7 mouse cellular contexts compared by ENCODE assay signal in the genomic region with DNA sequence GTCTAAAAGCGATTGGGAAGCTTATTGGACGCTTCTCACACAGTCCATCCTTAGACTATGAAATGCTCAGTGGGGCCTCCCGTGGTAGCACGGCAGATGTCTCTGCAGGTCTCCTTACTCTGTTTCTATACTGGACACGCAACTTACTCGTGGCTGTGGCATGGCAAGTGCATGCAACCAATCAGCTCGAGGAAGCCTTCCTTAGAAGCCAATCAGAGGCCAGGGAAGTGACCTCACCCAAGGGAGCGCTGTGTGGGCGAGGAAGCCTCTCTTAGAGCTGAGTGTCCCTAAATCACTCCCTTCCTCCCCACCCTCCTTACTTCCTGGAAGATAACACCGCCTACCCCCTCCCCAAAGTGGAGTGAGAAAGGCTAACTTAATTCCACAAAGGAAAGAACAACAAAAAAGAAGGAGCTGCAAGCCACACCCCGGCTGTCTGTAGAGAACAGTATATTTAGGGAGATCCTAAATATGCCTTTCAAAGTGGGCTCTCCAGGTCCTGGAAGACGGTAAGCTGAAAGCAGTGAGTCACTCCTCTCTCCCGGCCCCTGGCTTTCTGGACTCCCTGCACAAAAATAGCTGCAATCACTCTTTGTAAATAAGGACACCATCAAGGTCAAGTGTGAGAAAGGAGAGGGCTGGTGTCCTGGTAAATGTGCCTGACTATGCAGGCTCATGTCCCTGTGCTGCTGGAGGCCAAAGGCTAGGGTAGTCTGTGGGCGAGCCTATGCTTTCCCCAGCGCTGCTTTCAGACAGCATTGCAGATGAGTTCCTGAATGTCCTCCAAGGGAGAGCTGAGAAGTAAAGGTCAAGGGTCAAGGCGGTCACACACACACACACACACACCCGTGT. TPM values are rescaled to one million over a fixed set of nuclear protein-coding genes. Genes with fewer than 3 reads are reported as not detected.
DNase-seq lines count a peak whose midpoint lies in the region; ATAC-seq and TF ChIP-seq lines count a peak whose summit lies in the region.

A gene (plus strand): TSS at position 295 of the 852 bp plus-strand sequence.

- peak within 1 kb of the TSS; percentile 58 for H3K4me2 ChIP-seq in intestine, postnatal 0 days (replicated peaks; ENCODE audit: low read depth)
- peak within 1 kb of the TSS; percentile 40 for H3K4me2 ChIP-seq in midbrain, embryonic 12.5 days (replicated peaks)

- H3K4me1 ChIP-seq in intestine, postnatal 0 days (replicated peaks; ENCODE audit: control insufficient read depth, insufficient read depth, low read length) = peaks cover 18% of the 10 kb centered on the region
- peaks cover 52% of the 10 kb centered on the region for H3K4me1 ChIP-seq in limb, embryonic 10.5 days
- peaks cover 16% of the 10 kb centered on the region for H3K4me1 ChIP-seq in midbrain, embryonic 12.5 days

- 10% methylated on average over 17 of the region's 17 CpGs for WGBS in intestine, postnatal 0 days
- whole genome bisulfite sequencing in limb, embryonic 10.5 days = 38% methylated on average over 17 of the region's 17 CpGs
- 35% methylated on average over 17 of the region's 17 CpGs for WGBS in midbrain, embryonic 12.5 days

- peak within 1 kb of the TSS; percentile 50 for H3K9ac ChIP-seq in intestine, postnatal 0 days (ENCODE audit: low read depth, low read length)
- no peak within 1 kb of the TSS for H3K9ac ChIP-seq in midbrain, embryonic 12.5 days (replicated peaks)

- no peaks in the 10 kb centered on the region for H3K27me3 ChIP-seq in intestine, postnatal 0 days (replicated peaks; ENCODE audit: control insufficient read depth, insufficient read depth, low read length)
- H3K27me3 ChIP-seq in limb, embryonic 10.5 days (ENCODE audit: low read depth, poor library complexity, severe bottlenecking) = peaks cover 10% of the 10 kb centered on the region
- peaks cover 9% of the 10 kb centered on the region for H3K27me3 ChIP-seq in midbrain, embryonic 12.5 days

- ATAC-seq in intestine, postnatal 0 days = peak; percentile 86
- ATAC-seq in midbrain, embryonic 12.5 days (ENCODE audit: low FRiP score, low read depth) = peak; percentile 75

- H3K36me3 ChIP-seq in intestine, postnatal 0 days (ENCODE audit: control insufficient read depth, insufficient read depth) = 0 out of 2 replicates have a peak, but pooled peaks cover 3% of the 10 kb centered on the region
- no peaks in the 10 kb centered on the region for H3K36me3 ChIP-seq in limb, embryonic 10.5 days
- H3K36me3 ChIP-seq in midbrain, embryonic 12.5 days = no peaks in the 10 kb centered on the region

- peak; percentile 92 for DNase-seq in adrenal gland, postnatal 10 days
- peak; percentile 79 for DNase-seq in embryo, embryonic 9.5 days (ENCODE audit: extremely low spot score)
- peak; percentile 80 to 93 for DNase-seq in gastrocnemius, postnatal 4 days (ENCODE audit: low spot score in 2 of 2)
- peak; percentile 79 for DNase-seq in limb, embryonic 10.5 days (ENCODE audit: low spot score)
- peak; percentile 74 for DNase-seq in spleen, adult 12 weeks (ENCODE audit: low spot score)

- peak within 1 kb of the TSS; percentile 13; the same call in 1 of the 2 replicates for H3K4me3 ChIP-seq in intestine, postnatal 0 days (ENCODE audit: low read depth, low read length)
- peak within 1 kb of the TSS; percentile 38 for H3K4me3 ChIP-seq in limb, embryonic 10.5 days
- H3K4me3 ChIP-seq in midbrain, embryonic 12.5 days = no peak within 1 kb of the TSS

- no peaks in the 10 kb centered on the region for H3K9me3 ChIP-seq in intestine, postnatal 0 days (ENCODE audit: control insufficient read depth)
- no peaks in the 10 kb centered on the region for H3K9me3 ChIP-seq in limb, embryonic 10.5 days (replicated peaks)
- no peaks in the 10 kb centered on the region for H3K9me3 ChIP-seq in midbrain, embryonic 12.5 days

- H3K27ac ChIP-seq in intestine, postnatal 0 days (ENCODE audit: low read depth, low read length) = peak within 1 kb of the TSS; percentile 98
- peak within 1 kb of the TSS; percentile 79 for H3K27ac ChIP-seq in limb, embryonic 10.5 days
- peak within 1 kb of the TSS; percentile 52 for H3K27ac ChIP-seq in midbrain, embryonic 12.5 days (replicated peaks)

- peak; percentile 64 for TF ChIP-seq CTCF in intestine, postnatal 0 days (IDR thresholded peaks at IDR 0.05; ENCODE audit: low read depth)

RNA-seq across cellular contexts. Expression of the gene that starts here (rescaled TPM):
- total RNA-seq in adrenal gland, postnatal 10 days (2021) = under 1 TPM in 1 of 2 experiments, not detected in 1; 0.61 TPM
- total RNA-seq in gastrocnemius, postnatal 4 days (2021) = 1 to 10 TPM; 1.5 TPM
- polyA plus RNA-seq in intestine, postnatal 0 days (2015; fragmentation: Nextera tagmentation; extraction: Ambion mirVana) = 0.31 and 0.41 TPM in 2 replicates
- 0.60 and 2.0 TPM in 2 replicates for polyA plus RNA-seq in limb, embryonic 10.5 days (2016; fragmentation: Nextera tagmentation; extraction: Ambion mirVana)
- polyA plus RNA-seq in midbrain, embryonic 12.5 days (2016; fragmentation: Nextera tagmentation; extraction: Ambion mirVana) = 1.6 and 2.0 TPM in 2 replicates

Comparison
In these comparisons a context has a peak if more than half of its experiments do, and no peak if none do; other contexts are left out.
1. Peak in DNase-seq in adrenal gland, postnatal 10 days; RNA of the gene not detected or under 1 TPM.
2. Peak in ATAC-seq, H3K4me3 ChIP-seq, H3K27ac ChIP-seq, H3K9ac ChIP-seq and H3K4me2 ChIP-seq in intestine, postnatal 0 days; RNA of the gene not detected or under 1 TPM.